Mouse (Mus musculus): ENCODE measurements around the gene 1700020L24Rik.

1700020L24Rik gene

GRCm38 (mm10) chr11:83437377-83437776, at the start of gene 1700020L24Rik:
1700020L24Rik (plus strand) TSS chr11:83437677.
- CTCF ChIA-PET: interaction anchor here in 1 of 4 experiments (1.0 to 1.6 kb wide), 2 partner anchors 16 to 68 kb away, joined by 3 to 6 read pairs; no protein-coding TSS in a partner anchor

GRCm38 (mm10) chr11:83393062-83393461, 44.4 kb upstream of the 1700020L24Rik start:
- ChIA-PET POLR2A (interaction anchor here in 2 of 4 experiments (1.1 to 2.0 kb wide), 5 partner anchors 10 to 28 kb away, joined by 3 to 5 read pairs (median 4); no protein-coding TSS in a partner anchor), CTCF (no interaction called here)

More at GRCm38 (mm10) chr11:83437377-83437776, at the start of gene 1700020L24Rik:
- POLR2A ChIA-PET: interaction anchor here in 1 of 4 experiments (1.4 to 2.1 kb wide), 2 partner anchors 16 to 38 kb away, joined by 4 to 5 read pairs; no protein-coding TSS in a partner anchor

- ChIA-PET POLR2A (interaction anchor here in 2 of 4 experiments (0.9 to 1.1 kb wide), 3 partner anchors 14 to 33 kb away, joined by 3 to 4 read pairs (median 3); partner anchors contain the start of gene Rasl10b (in 1 of the 2)), CTCF (no interaction called here)
Observed at GRCm38 (mm10) chr11:83394802-83395439, 42.6 kb upstream of the 1700020L24Rik start.

DNA sequence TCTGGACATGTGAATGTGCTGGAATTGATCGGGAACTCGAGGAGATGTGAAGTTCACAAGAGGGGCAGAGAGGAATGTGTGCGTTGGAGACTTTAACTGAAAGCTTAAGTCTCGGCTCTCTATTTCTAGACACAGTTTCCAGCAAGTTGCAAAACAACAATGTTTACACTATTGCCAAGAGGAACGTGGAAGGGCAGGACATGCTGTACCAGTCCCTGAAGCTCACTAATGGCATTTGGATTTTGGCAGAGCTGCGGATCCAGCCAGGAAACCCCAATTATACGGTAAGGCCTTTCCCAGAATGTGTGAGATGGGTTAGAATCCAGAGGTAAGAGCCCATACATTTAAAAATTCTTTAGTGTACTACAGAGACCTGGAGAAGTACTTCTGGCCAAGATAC, 39.9 kb upstream of the 1700020L24Rik start:
- POLR2A ChIA-PET: interaction anchor here in 1 of 4 experiments (0.8 to 1.2 kb wide), 2 partner anchors 12 to 74 kb away, joined by 3 to 4 read pairs; no protein-coding TSS in a partner anchor
- CTCF ChIA-PET: interaction anchor here in 1 of 4 experiments (1.0 kb wide), 1 partner anchor 10 kb away, joined by 3 read pairs; no protein-coding TSS in a partner anchor

DNA sequence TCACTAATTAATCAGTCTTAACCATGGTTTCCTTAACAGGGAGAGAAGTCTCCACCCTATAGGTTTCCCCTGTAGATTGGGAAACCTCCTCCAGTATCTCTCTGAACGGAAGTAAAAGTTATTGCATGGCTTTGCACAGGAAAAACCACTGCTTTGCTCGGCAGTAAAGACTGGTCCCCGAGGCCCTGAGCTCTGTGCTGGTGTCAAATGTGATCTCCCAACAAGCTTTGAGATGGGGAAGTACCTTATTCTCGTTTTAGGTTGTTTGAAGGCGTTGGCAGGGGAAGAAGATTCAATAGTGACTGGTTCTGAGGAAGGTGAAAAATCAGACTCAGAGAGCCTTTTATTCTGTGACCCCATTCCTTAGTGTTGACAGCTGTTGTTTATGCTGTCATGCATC, 38.8 kb upstream of the 1700020L24Rik start:
- ChIA-PET CTCF (no interaction called here), POLR2A (interaction anchor here in 1 of 4 experiments (0.9 to 1.2 kb wide), 2 partner anchors 73 to 1763 kb away, joined by 3 to 4 read pairs; no protein-coding TSS in a partner anchor)

GRCm38 (mm10) chr11:83403787-83404186, 33.7 kb upstream of the 1700020L24Rik start:
- ChIA-PET POLR2A (interaction anchor here in 3 of 4 experiments (0.6 to 1.7 kb wide), 5 partner anchors 10 to 105 kb away, joined by 3 to 5 read pairs (median 3); partner anchors contain the start of gene Ap2b1 (in 1 of the 3)), CTCF (interaction anchor here in 1 of 4 experiments (1.5 kb wide), 1 partner anchor 37 kb away, joined by 3 read pairs; no protein-coding TSS in a partner anchor)

GRCm38 (mm10) chr11:83406391-83406790, 31.1 kb upstream of the 1700020L24Rik start:
- ChIA-PET CTCF (no interaction called here), POLR2A (interaction anchor here in 1 of 4 experiments (0.6 to 2.2 kb wide), 3 partner anchors 13 to 35 kb away, joined by 3 to 4 read pairs (median 4); no protein-coding TSS in a partner anchor)

- ChIA-PET CTCF (interaction anchor here in 2 of 4 experiments (0.9 to 1.5 kb wide), 5 partner anchors 9 to 32 kb away, joined by 3 to 5 read pairs (median 4); no protein-coding TSS in a partner anchor), POLR2A (interaction anchor here in 2 of 4 experiments (1.0 to 2.7 kb wide), 7 partner anchors 9 to 138 kb away, joined by 3 to 18 read pairs (median 5); partner anchors contain the start of gene Ap2b1 (in 1 of the 2))
Observed at GRCm38 (mm10) chr11:83408242-83408641, 29.2 kb upstream of the 1700020L24Rik start.

- CTCF ChIA-PET: interaction anchor here in 2 of 4 experiments (0.8 to 1.8 kb wide), 8 partner anchors 8 to 31 kb away, joined by 3 to 9 read pairs (median 4); no protein-coding TSS in a partner anchor
- POLR2A ChIA-PET: interaction anchor here in 3 of 4 experiments (0.7 to 2.7 kb wide), 18 partner anchors 8 to 519 kb away, joined by 3 to 18 read pairs (median 4); partner anchors contain the start of genes Ap2b1 (in 2 of the 3), Taf15 (in 2 of the 3) and Rad51d (in 1 of the 3)
Observed at GRCm38 (mm10) chr11:83409087-83409754, 28.3 kb upstream of the 1700020L24Rik start, which contains the start of gene Rasl10b. Rasl10b (plus strand) TSS chr11:83409137.

DNA sequence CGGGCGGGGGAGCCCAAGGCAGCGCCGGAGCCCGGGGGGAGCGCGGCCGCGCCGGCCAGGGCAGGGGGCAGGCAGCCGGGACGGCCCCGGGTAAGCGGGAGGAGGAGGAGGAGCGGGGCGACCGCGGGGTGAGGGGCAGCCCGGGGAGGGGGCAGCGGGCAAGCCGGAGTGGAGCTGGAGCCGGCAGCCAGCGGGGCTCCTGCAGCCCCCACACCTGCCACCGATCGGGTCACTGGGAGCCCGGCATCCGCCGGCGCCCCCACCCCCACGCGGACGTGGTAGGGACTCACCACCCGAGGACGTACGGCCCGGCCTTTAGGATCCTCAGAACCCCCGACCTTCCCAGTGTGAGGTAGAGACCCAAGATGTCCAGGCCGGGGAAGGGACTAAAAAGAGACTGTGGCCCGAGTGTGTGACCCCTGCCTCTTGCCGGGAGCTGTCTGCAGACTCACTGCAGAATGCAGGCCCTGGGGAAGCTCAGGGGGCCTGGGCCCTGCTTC, 27.6 kb upstream of the 1700020L24Rik start:
- CTCF ChIA-PET: interaction anchor here in 2 of 4 experiments (0.8 to 1.8 kb wide), 3 partner anchors 11 to 30 kb away, joined by 3 to 9 read pairs (median 4); no protein-coding TSS in a partner anchor

DNA sequence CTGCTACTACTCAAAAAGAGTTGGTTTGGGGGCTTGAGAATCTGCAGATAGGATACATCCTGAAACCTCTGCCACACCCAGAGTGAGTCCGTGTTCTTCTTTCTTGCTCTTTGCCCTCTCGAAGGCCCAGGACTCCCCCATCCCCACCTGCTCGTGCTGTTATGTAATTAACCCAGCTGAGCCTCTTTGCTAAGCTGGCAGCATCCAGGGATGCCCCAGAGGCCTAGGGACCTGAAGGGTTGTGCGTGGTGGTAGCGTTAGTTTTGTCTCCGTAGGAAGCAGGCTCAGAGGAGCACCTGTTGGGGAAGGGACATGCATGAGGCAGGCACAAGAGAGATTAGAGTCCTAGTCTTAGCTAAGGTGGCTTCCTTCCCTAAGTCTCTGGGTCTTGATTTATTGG, 27.0 kb upstream of the 1700020L24Rik start:
- POLR2A ChIA-PET: interaction anchor here in 2 of 4 experiments (1.1 to 2.7 kb wide), 13 partner anchors 9 to 520 kb away, joined by 3 to 18 read pairs (median 4); partner anchors contain the start of genes Ap2b1 (in 2 of the 2), Taf15 (in 2 of the 2) and Rad51d (in 1 of the 2)
- CTCF ChIA-PET: interaction anchor here in 1 of 4 experiments (1.8 kb wide), 1 partner anchor 14 kb away, joined by 9 read pairs; no protein-coding TSS in a partner anchor

More for the DNA sequence above, 27.6 kb upstream of the 1700020L24Rik start:
- POLR2A ChIA-PET: interaction anchor here in 3 of 4 experiments (0.8 to 2.7 kb wide), 14 partner anchors 9 to 520 kb away, joined by 3 to 18 read pairs (median 4); partner anchors contain the start of genes Ap2b1 (in 2 of the 3), Taf15 (in 2 of the 3) and Rad51d (in 1 of the 3)

DNA sequence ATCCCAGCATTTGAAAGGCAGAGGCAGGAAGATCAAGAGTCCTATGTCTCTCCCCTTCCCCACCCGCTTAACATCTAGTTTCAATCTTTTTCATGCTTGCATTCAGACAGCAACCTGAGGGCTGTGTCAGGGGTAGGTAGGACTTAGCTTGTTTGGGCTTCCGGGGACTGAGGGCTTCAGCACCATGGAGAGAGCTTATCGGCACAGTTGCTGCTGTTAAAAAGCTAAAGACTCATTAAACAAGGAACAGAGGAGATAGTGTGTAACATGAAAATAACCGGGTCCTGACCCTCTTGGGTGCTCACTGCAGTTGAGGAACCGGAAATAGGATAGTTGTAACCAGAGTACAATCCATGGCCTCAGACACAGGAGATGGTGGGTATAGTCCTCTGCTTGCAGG, 20.4 kb upstream of the 1700020L24Rik start:
- ChIA-PET CTCF (interaction anchor here in 2 of 4 experiments (0.6 to 1.7 kb wide), 6 partner anchors 8 to 542 kb away, joined by 3 to 8 read pairs (median 4); partner anchors contain the start of gene Rasl10b (in 1 of the 2)), POLR2A (interaction anchor here (0.5 to 1.7 kb wide), 21 partner anchors 8 to 534 kb away, joined by 3 to 8 read pairs (median 4); partner anchors contain the start of genes Rasl10b (in 2 of the 4), Ap2b1 (in 1 of the 4), Ddx52 (in 1 of the 4) and Heatr6 (in 1 of the 4))

DNA sequence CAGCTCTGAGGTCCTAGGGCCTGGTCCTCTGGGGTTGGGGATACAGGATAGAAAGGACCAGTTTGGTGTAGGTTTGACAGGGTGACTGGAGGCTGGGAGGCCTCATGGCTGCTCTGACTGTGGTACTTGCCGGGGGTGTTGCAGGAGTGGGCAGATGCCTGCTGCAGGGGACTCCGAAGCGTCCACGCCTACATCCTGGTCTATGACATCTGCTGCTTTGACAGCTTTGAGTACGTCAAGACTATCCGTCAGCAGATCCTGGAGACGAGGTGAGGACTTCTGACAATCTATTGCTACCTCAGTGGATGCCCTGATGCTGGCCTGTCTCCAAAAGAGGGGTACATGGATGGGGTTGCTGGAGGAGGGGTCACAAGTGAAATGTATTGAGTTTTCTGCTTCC, 19.8 kb upstream of the 1700020L24Rik start:
- CTCF ChIA-PET: interaction anchor here in 2 of 4 experiments (0.6 to 1.7 kb wide), 6 partner anchors 9 to 542 kb away, joined by 3 to 8 read pairs (median 4); partner anchors contain the start of gene Rasl10b (in 1 of the 2)
- POLR2A ChIA-PET: interaction anchor here in 3 of 4 experiments (0.6 to 1.7 kb wide), 17 partner anchors 9 to 524 kb away, joined by 3 to 7 read pairs (median 4); partner anchors contain the start of genes Rasl10b (in 2 of the 3), Ap2b1 (in 1 of the 3), Ddx52 (in 1 of the 3) and Heatr6 (in 1 of the 3)

GRCm38 (mm10) chr11:83418566-83418965, 18.9 kb upstream of the 1700020L24Rik start:
- POLR2A ChIA-PET: interaction anchor here in 1 of 4 experiments (4.0 kb wide), 1 partner anchor 9 kb away, joined by 18 read pairs; the partner anchor contains the start of gene Rasl10b

GRCm38 (mm10) chr11:83420338-83420737, 17.1 kb upstream of the 1700020L24Rik start:
- ChIA-PET CTCF (interaction anchor here in 3 of 4 experiments (0.6 to 1.9 kb wide), 4 partner anchors 20 to 121 kb away, joined by 3 to 11 read pairs (median 4); partner anchors contain the start of gene Ap2b1 (in 1 of the 3)), POLR2A (interaction anchor here in 3 of 4 experiments (1.2 to 4.0 kb wide), 6 partner anchors 9 to 149 kb away, joined by 3 to 18 read pairs (median 5); partner anchors contain the start of genes Rasl10b (in 2 of the 3), 1700020L24Rik (in 1 of the 3) and Gas2l2 (in 1 of the 3))

More at GRCm38 (mm10) chr11:83418566-83418965, 18.9 kb upstream of the 1700020L24Rik start:
- CTCF ChIA-PET: no interaction called here

DNA sequence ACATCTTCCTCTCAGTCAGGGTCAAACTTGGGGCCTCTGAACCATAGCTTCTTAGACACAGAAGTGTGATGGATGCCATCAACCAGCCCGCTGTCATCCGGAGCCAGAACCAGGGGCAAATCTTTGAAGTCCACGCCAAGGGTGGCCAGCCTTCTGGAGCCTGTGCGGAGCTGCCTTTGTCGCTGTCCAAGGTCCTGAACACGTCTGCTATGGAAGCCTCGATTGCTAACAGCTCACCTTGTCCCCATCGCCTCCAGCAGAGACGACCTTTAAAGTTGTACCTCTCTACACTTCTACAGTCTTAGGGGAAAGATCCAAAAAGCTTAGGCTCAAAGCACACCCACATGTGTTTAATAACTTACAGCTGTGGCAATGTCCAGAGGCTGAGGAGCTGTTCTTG, 16.2 kb upstream of the 1700020L24Rik start:
- ChIA-PET CTCF (interaction anchor here (0.6 to 1.9 kb wide), 13 partner anchors 12 to 692 kb away, joined by 3 to 11 read pairs (median 4); partner anchors contain the start of genes Rasl10b (in 2 of the 4) and Ap2b1 (in 1 of the 4)), POLR2A (interaction anchor here in 3 of 4 experiments (0.6 to 4.0 kb wide), 19 partner anchors 8 to 333 kb away, joined by 3 to 18 read pairs (median 4); partner anchors contain the start of genes Rasl10b (in 2 of the 3), Taf15 (in 2 of the 3), 1700020L24Rik (in 1 of the 3) and Gas2l2 (in 1 of the 3))

All from embryonic stem cell, embryonic (primary cell).